In genomic region chr5:124495547-124495946, GRCm38 (mm10) we compare ENCODE assay signal across 14 mouse cellular contexts. TPM values are rescaled to one million over a fixed set of nuclear protein-coding genes. Genes with fewer than 3 reads are reported as not detected.
DNase-seq lines count a peak whose midpoint lies in the region; ATAC-seq lines count a peak whose summit lies in the region.
"Had no signal": no experiment of that assay in that cellular context is flagged by ENCODE, and none has a peak within 500 bp of the region (broad histone marks: within the 10 kb centered on the region; RNA-seq: fewer than 3 reads in every experiment).

No protein-coding gene starts in this region.

- H3K4me1 ChIP-seq in forebrain, embryonic 14.5 days (ENCODE audit: control insufficient read depth, insufficient read depth, low read length): no peaks in the 10 kb centered on the region
- peaks cover 8% of the 10 kb centered on the region for H3K4me1 ChIP-seq in forebrain, embryonic 10.5 days
- peaks cover 13% of the 10 kb centered on the region for H3K4me1 ChIP-seq in midbrain, embryonic 13.5 days (replicated peaks)
- H3K4me1 ChIP-seq in midbrain, embryonic 16.5 days (ENCODE audit: control insufficient read depth, insufficient read depth, low read length): no peaks in the 10 kb centered on the region
- no peaks in the 10 kb centered on the region for H3K4me1 ChIP-seq in midbrain, embryonic 14.5 days (ENCODE audit: control insufficient read depth, insufficient read depth, low read length)

- peak; percentile 55 for DNase-seq in forebrain, embryonic 14.5 days (ENCODE audit: low spot score)
- DNase-seq in forebrain, embryonic 10.5 days (ENCODE audit: extremely low spot score, low spot score): no peak
- DNase-seq in midbrain, embryonic 14.5 days: peak; percentile 15
- DNase-seq in thymus, postnatal 4 days: peak; percentile 66
- DNase-seq in cerebellum, postnatal 14 days: no peak
- no peak for DNase-seq in kidney, postnatal 14 days
- DNase-seq: adrenal gland, postnatal 36 days; B cell, adult 2 months; cerebellum, adult 11 months had no signal

- H3K27ac ChIP-seq in forebrain, embryonic 14.5 days (ENCODE audit: low read depth, low read length): peak overlapping the region; percentile 48; the same call in 1 of the 2 replicates
- H3K27ac ChIP-seq in forebrain, embryonic 10.5 days: no peak overlapping the region
- no peak overlapping the region for H3K27ac ChIP-seq in midbrain, embryonic 13.5 days
- H3K27ac ChIP-seq in midbrain, embryonic 16.5 days (ENCODE audit: low read length): no peak overlapping the region
- H3K27ac ChIP-seq in midbrain, embryonic 14.5 days (replicated peaks; ENCODE audit: low read depth, low read length): no peak overlapping the region
- H3K27ac ChIP-seq: heart, embryonic 15.5 days had no signal

- 59% methylated on average over 7 of the region's 7 CpGs for WGBS in forebrain, embryonic 14.5 days
- 87% methylated on average over 7 of the region's 7 CpGs for WGBS in forebrain, embryonic 10.5 days
- WGBS in midbrain, embryonic 13.5 days: 55% methylated on average over 7 of the region's 7 CpGs
- WGBS in midbrain, embryonic 16.5 days: 59% methylated on average over 7 of the region's 7 CpGs
- WGBS in midbrain, embryonic 14.5 days: 60% methylated on average over 7 of the region's 7 CpGs

- no peaks in the 10 kb centered on the region for H3K9me3 ChIP-seq in forebrain, embryonic 14.5 days (replicated peaks; ENCODE audit: control insufficient read depth, low read length)
- no peaks in the 10 kb centered on the region for H3K9me3 ChIP-seq in forebrain, embryonic 10.5 days
- no peaks in the 10 kb centered on the region for H3K9me3 ChIP-seq in midbrain, embryonic 13.5 days
- no peaks in the 10 kb centered on the region for H3K9me3 ChIP-seq in midbrain, embryonic 16.5 days (replicated peaks; ENCODE audit: control insufficient read depth, low read length, poor library complexity, severe bottlenecking)
- H3K9me3 ChIP-seq in midbrain, embryonic 14.5 days (ENCODE audit: control insufficient read depth, low read length): no peaks in the 10 kb centered on the region
- H3K9me3 ChIP-seq: heart, embryonic 15.5 days had no signal

- H3K4me3 ChIP-seq in forebrain, embryonic 14.5 days (ENCODE audit: low read depth, low read length): no peak overlapping the region
- no peak overlapping the region for H3K4me3 ChIP-seq in forebrain, embryonic 10.5 days
- H3K4me3 ChIP-seq in midbrain, embryonic 13.5 days (replicated peaks): no peak overlapping the region
- H3K4me3 ChIP-seq in midbrain, embryonic 16.5 days (ENCODE audit: low read depth, low read length): no peak overlapping the region
- no peak overlapping the region for H3K4me3 ChIP-seq in midbrain, embryonic 14.5 days (replicated peaks; ENCODE audit: low read depth, low read length)
- H3K4me3 ChIP-seq: heart, embryonic 15.5 days had no signal

- H3K27me3 ChIP-seq in forebrain, embryonic 14.5 days (replicated peaks; ENCODE audit: control insufficient read depth, insufficient read depth, low read length): no peaks in the 10 kb centered on the region
- H3K27me3 ChIP-seq in forebrain, embryonic 10.5 days (ENCODE audit: poor library complexity, severe bottlenecking): no peaks in the 10 kb centered on the region
- H3K27me3 ChIP-seq in midbrain, embryonic 13.5 days: no peaks in the 10 kb centered on the region
- no peaks in the 10 kb centered on the region for H3K27me3 ChIP-seq in midbrain, embryonic 16.5 days (ENCODE audit: control insufficient read depth, insufficient read depth, low read depth, low read length)
- no peaks in the 10 kb centered on the region for H3K27me3 ChIP-seq in midbrain, embryonic 14.5 days (ENCODE audit: control insufficient read depth, insufficient read depth, low read length)
- H3K27me3 ChIP-seq: heart, embryonic 15.5 days had no signal

- peak; percentile 50 for ATAC-seq in forebrain, embryonic 14.5 days
- no peak for ATAC-seq in midbrain, embryonic 13.5 days
- ATAC-seq in midbrain, embryonic 16.5 days: no peak
- ATAC-seq in midbrain, embryonic 14.5 days (ENCODE audit: low FRiP score, low TSS enrichment): no peak
- ATAC-seq: lung, postnatal 0 days had no signal

- no peak overlapping the region for H3K9ac ChIP-seq in forebrain, embryonic 14.5 days (ENCODE audit: low read length)
- H3K9ac ChIP-seq in midbrain, embryonic 13.5 days (replicated peaks): 0 out of 2 replicates have a peak overlapping the region, but pooled peaks have one; percentile 28
- H3K9ac ChIP-seq in midbrain, embryonic 16.5 days (ENCODE audit: low read depth, low read length): no peak overlapping the region
- H3K9ac ChIP-seq in midbrain, embryonic 14.5 days (replicated peaks; ENCODE audit: low read length): no peak overlapping the region
- H3K9ac ChIP-seq: heart, embryonic 15.5 days had no signal

- peaks cover 53% of the 10 kb centered on the region for H3K36me3 ChIP-seq in forebrain, embryonic 14.5 days (ENCODE audit: control insufficient read depth, insufficient read depth, low read length)
- H3K36me3 ChIP-seq in forebrain, embryonic 10.5 days (replicated peaks): peaks cover 96% of the 10 kb centered on the region
- H3K36me3 ChIP-seq in midbrain, embryonic 13.5 days: peaks cover 49% of the 10 kb centered on the region
- peaks cover 10% of the 10 kb centered on the region for H3K36me3 ChIP-seq in midbrain, embryonic 16.5 days (ENCODE audit: control insufficient read depth, insufficient read depth, low read length)
- peaks cover 40% of the 10 kb centered on the region for H3K36me3 ChIP-seq in midbrain, embryonic 14.5 days (ENCODE audit: control insufficient read depth, insufficient read depth, low read length)

- no peak overlapping the region for H3K4me2 ChIP-seq in forebrain, embryonic 14.5 days (ENCODE audit: low read length)
- H3K4me2 ChIP-seq in midbrain, embryonic 13.5 days (replicated peaks): no peak overlapping the region
- H3K4me2 ChIP-seq in midbrain, embryonic 16.5 days (ENCODE audit: low read length): no peak overlapping the region
- no peak overlapping the region for H3K4me2 ChIP-seq in midbrain, embryonic 14.5 days (ENCODE audit: low read length)
- H3K4me2 ChIP-seq: heart, embryonic 15.5 days; liver, embryonic 11.5 days had no signal

RNA-seq across cellular contexts. Expression of gene Snrnp35, which starts 12.6 kb away (rescaled TPM):
- polyA plus RNA-seq in forebrain, embryonic 14.5 days (2014; fragmentation: Nextera tagmentation; extraction: Ambion mirVana): 14.3 and 14.7 TPM in 2 replicates
- 35.8 and 37.2 TPM in 2 replicates for polyA plus RNA-seq in forebrain, embryonic 10.5 days (2016; fragmentation: Nextera tagmentation; extraction: Ambion mirVana)
- polyA plus RNA-seq in midbrain, embryonic 13.5 days (2015; fragmentation: Nextera tagmentation; extraction: Ambion mirVana): 26.1 and 26.3 TPM in 2 replicates
- 19.9 and 21.7 TPM in 2 replicates for polyA plus RNA-seq in midbrain, embryonic 16.5 days (2015; fragmentation: Nextera tagmentation; extraction: Ambion mirVana)
- polyA plus RNA-seq in midbrain, embryonic 14.5 days (2014; fragmentation: Nextera tagmentation; extraction: Ambion mirVana): 8.9 and 10.6 TPM in 2 replicates

RNA-seq across cellular contexts. Expression of gene Rilpl2, which starts 17.4 kb away (rescaled TPM):
- 29.4 and 31.7 TPM in 2 replicates for polyA plus RNA-seq in forebrain, embryonic 14.5 days (2014; fragmentation: Nextera tagmentation; extraction: Ambion mirVana)
- polyA plus RNA-seq in forebrain, embryonic 10.5 days (2016; fragmentation: Nextera tagmentation; extraction: Ambion mirVana): 22.7 and 24.2 TPM in 2 replicates
- 18.2 and 19.4 TPM in 2 replicates for polyA plus RNA-seq in midbrain, embryonic 13.5 days (2015; fragmentation: Nextera tagmentation; extraction: Ambion mirVana)
- polyA plus RNA-seq in midbrain, embryonic 16.5 days (2015; fragmentation: Nextera tagmentation; extraction: Ambion mirVana): 25.3 and 29.9 TPM in 2 replicates
- polyA plus RNA-seq in midbrain, embryonic 14.5 days (2014; fragmentation: Nextera tagmentation; extraction: Ambion mirVana): 23.1 and 24.5 TPM in 2 replicates

RNA-seq across cellular contexts. Expression of gene Rilpl1, which starts 35.6 kb away (rescaled TPM):
- polyA plus RNA-seq in forebrain, embryonic 14.5 days (2014; fragmentation: Nextera tagmentation; extraction: Ambion mirVana): 10.4 and 11.0 TPM in 2 replicates
- polyA plus RNA-seq in forebrain, embryonic 10.5 days (2016; fragmentation: Nextera tagmentation; extraction: Ambion mirVana): 18.1 and 23.4 TPM in 2 replicates
- 9.1 and 10.3 TPM in 2 replicates for polyA plus RNA-seq in midbrain, embryonic 13.5 days (2015; fragmentation: Nextera tagmentation; extraction: Ambion mirVana)
- polyA plus RNA-seq in midbrain, embryonic 16.5 days (2015; fragmentation: Nextera tagmentation; extraction: Ambion mirVana): 10.6 and 11.7 TPM in 2 replicates
- polyA plus RNA-seq in midbrain, embryonic 14.5 days (2014; fragmentation: Nextera tagmentation; extraction: Ambion mirVana): 9.0 and 9.9 TPM in 2 replicates

RNA-seq across cellular contexts. Expression of gene Tmed2, which starts 44.9 kb away (rescaled TPM):
- 416 and 423 TPM in 2 replicates for polyA plus RNA-seq in forebrain, embryonic 14.5 days (2014; fragmentation: Nextera tagmentation; extraction: Ambion mirVana)
- polyA plus RNA-seq in forebrain, embryonic 10.5 days (2016; fragmentation: Nextera tagmentation; extraction: Ambion mirVana): 474 and 480 TPM in 2 replicates
- polyA plus RNA-seq in midbrain, embryonic 13.5 days (2015; fragmentation: Nextera tagmentation; extraction: Ambion mirVana): 345 and 368 TPM in 2 replicates
- 340 and 348 TPM in 2 replicates for polyA plus RNA-seq in midbrain, embryonic 16.5 days (2015; fragmentation: Nextera tagmentation; extraction: Ambion mirVana)
- polyA plus RNA-seq in midbrain, embryonic 14.5 days (2014; fragmentation: Nextera tagmentation; extraction: Ambion mirVana): 327 and 369 TPM in 2 replicates

RNA-seq across cellular contexts. Expression of gene Kmt5a, which starts 55.8 kb away (rescaled TPM):
- polyA plus RNA-seq in forebrain, embryonic 14.5 days (2014; fragmentation: Nextera tagmentation; extraction: Ambion mirVana): 21.7 and 24.2 TPM in 2 replicates
- polyA plus RNA-seq in forebrain, embryonic 10.5 days (2016; fragmentation: Nextera tagmentation; extraction: Ambion mirVana): 41.0 and 41.6 TPM in 2 replicates
- polyA plus RNA-seq in midbrain, embryonic 13.5 days (2015; fragmentation: Nextera tagmentation; extraction: Ambion mirVana): 20.4 and 23.6 TPM in 2 replicates
- polyA plus RNA-seq in midbrain, embryonic 16.5 days (2015; fragmentation: Nextera tagmentation; extraction: Ambion mirVana): 12.3 and 15.4 TPM in 2 replicates
- 20.9 and 23.2 TPM in 2 replicates for polyA plus RNA-seq in midbrain, embryonic 14.5 days (2014; fragmentation: Nextera tagmentation; extraction: Ambion mirVana)

Comparison
In these comparisons a context has a peak if more than half of its experiments do, and no peak if none do; other contexts are left out.
1. DNase-seq: peak in forebrain, embryonic 14.5 days (single experiment), midbrain, embryonic 14.5 days (single experiment) and thymus, postnatal 4 days (single experiment); none in forebrain, embryonic 10.5 days (single experiment), cerebellum, postnatal 14 days (0 of 2) and kidney, postnatal 14 days (single experiment).